Mouse (Mus musculus): ENCODE data around the gene Arl6. TPM values are rescaled to one million over a fixed set of nuclear protein-coding genes. Genes with fewer than 3 reads are reported as not detected.

Gene Arl6
- total and polyA plus RNA-seq, 3 experiments: 9.5 to 66.3 (median 64.3) TPM

DNA sequence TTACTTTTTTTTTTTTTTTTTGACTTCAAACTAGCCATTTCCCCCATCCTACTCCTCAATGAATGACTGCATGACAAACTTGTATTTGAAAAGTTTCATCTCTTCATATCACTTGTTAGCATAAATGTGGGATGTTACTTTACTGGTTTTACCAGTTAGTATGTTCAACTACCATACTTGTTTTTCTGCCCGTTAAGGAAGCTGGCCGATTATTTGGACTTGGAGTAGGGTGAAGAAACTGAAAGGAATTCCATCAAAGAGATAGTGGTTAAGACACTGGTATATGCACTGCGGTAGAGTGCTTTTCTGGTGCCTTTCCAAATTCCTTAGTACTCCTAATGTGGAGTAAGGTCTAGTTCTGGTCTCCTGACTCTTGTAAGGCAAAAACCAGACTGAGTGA is 794 bp upstream of the Arl6 start:
- H3K27me3 ChIP-seq (ENCODE audit: insufficient read depth, low read length): no peaks in the 10 kb centered on the region
- TF ChIP-seq GATA2 (IDR thresholded peaks at IDR 0.05; ENCODE audit: borderline replicate concordance, low read depth, low read length) (no peak), GATA1 (IDR thresholded peaks at IDR 0.05; ENCODE audit: borderline replicate concordance, low read length) (no peak), POLR2AphosphoS5 (IDR thresholded peaks at IDR 0.05; ENCODE audit: insufficient replicate concordance, low read depth, low read length) (no peak), TAL1 (conservative IDR thresholded peaks at IDR 0.05; ENCODE audit: low read depth, low read length) (no peak), CTCF (IDR thresholded peaks at IDR 0.05; ENCODE audit: low read depth, low read length) (no peak)
- no peaks in the 10 kb centered on the region for H3K36me3 ChIP-seq (replicated peaks)
- ATAC-seq (ENCODE audit: extremely low read depth, insufficient number of reproducible peaks, low FRiP score, poor library complexity, severe bottlenecking) (no peak), DNase-seq (ENCODE audit: low spot score) (no peak)
- H3K4me1 ChIP-seq (ENCODE audit: insufficient read depth, low read depth, low read length): peaks cover 25% of the 10 kb centered on the region
- no peak overlapping the region for H3K4me3 ChIP-seq (ENCODE audit: low read depth, low read length)
- no peaks in the 10 kb centered on the region for H3K9me3 ChIP-seq (replicated peaks)

DNA sequence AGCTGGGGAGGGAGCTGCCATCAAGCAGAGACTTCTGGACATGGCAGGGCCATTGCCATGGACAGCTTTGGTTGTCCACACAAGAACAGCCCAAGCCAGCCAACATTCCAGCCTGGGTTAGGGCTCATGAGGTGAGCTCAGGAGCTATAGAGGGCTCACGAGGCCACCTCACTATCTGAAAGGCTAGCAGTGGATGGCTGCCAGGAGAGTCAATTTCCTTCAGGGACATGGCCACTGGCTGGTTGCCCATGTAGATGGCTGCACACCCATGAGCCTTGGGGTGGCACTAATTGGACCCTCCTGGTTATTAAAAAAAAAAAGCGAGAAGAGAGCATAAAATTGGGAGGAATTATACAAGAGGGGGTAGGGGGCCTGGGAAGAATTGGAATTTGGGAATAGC is 4.6 kb downstream of the Arl6 start:
- no peak for ATAC-seq (ENCODE audit: extremely low read depth, insufficient number of reproducible peaks, low FRiP score, poor library complexity, severe bottlenecking)
- Histone ChIP-seq H3K27me3 (ENCODE audit: insufficient read depth, low read length) (no peaks in the 10 kb centered on the region), H3K9me3 (replicated peaks) (no peaks in the 10 kb centered on the region), H3K36me3 (replicated peaks) (peaks cover 22% of the 10 kb centered on the region), H3K4me1 (ENCODE audit: insufficient read depth, low read depth, low read length) (peaks cover 16% of the 10 kb centered on the region), H3K4me3 (ENCODE audit: low read depth, low read length) (no peak overlapping the region)
- no peak for DNase-seq (ENCODE audit: low spot score)
- TF ChIP-seq POLR2AphosphoS5 (IDR thresholded peaks at IDR 0.05; ENCODE audit: insufficient replicate concordance, low read depth, low read length): no peak

DNA sequence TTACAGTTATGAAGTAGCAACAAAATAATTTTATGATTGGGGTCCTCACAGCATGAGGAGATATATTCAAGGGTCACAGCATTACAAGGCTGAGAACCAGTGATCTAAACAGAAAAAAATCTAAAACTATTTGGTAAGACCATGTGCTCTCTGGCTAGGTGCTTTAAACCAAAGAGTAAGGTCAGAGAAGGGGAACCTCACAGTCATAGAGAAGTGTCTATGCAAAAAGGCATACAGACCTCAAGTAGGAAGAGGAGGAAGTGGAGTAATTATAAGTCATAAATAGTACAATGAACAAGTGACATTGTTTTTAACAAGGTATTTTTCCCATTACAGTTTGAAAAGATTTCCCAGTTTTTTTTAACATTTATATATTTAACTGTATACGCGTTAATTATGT is 17.6 kb downstream of the Arl6 start:
- Histone ChIP-seq H3K4me1 (ENCODE audit: insufficient read depth, low read depth, low read length) (no peaks in the 10 kb centered on the region), H3K9me3 (replicated peaks) (no peaks in the 10 kb centered on the region), H3K4me3 (ENCODE audit: low read depth, low read length) (no peak overlapping the region), H3K27me3 (ENCODE audit: insufficient read depth, low read length) (no peaks in the 10 kb centered on the region), H3K36me3 (replicated peaks) (peaks cover 22% of the 10 kb centered on the region)
- no peak for DNase-seq (ENCODE audit: low spot score)
- no peak for ATAC-seq (ENCODE audit: extremely low read depth, insufficient number of reproducible peaks, low FRiP score, poor library complexity, severe bottlenecking)
- TF ChIP-seq TAL1 (conservative IDR thresholded peaks at IDR 0.05; ENCODE audit: low read depth, low read length) (no peak), GATA1 (IDR thresholded peaks at IDR 0.05; ENCODE audit: borderline replicate concordance, low read length) (no peak), CTCF (IDR thresholded peaks at IDR 0.05; ENCODE audit: low read depth, low read length) (no peak), POLR2AphosphoS5 (IDR thresholded peaks at IDR 0.05; ENCODE audit: insufficient replicate concordance, low read depth, low read length) (no peak), GATA2 (IDR thresholded peaks at IDR 0.05; ENCODE audit: borderline replicate concordance, low read depth, low read length) (no peak)

DNA sequence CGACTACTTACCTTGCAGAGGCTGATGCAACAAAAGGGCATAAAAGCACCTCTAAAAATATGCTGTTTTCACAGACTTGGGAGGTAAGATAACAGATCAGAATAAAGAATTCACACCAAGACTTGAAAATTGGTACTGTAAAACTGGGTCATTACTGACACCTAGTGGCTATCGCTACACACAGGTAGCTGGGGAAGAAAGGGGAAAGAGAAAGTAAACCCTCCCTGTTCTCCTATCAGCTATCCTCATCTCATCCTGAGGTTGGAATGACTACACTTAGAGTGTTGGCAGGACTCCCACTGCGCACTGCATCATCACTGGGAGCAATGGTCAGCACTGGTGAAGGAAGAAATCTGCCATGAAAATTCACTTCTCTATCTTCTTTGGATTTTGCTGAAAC is 22.0 kb downstream of the Arl6 start:
- Histone ChIP-seq H3K36me3 (replicated peaks) (peaks cover 28% of the 10 kb centered on the region), H3K27me3 (ENCODE audit: insufficient read depth, low read length) (no peaks in the 10 kb centered on the region), H3K4me3 (ENCODE audit: low read depth, low read length) (no peak overlapping the region), H3K9me3 (replicated peaks) (no peaks in the 10 kb centered on the region), H3K4me1 (ENCODE audit: insufficient read depth, low read depth, low read length) (no peaks in the 10 kb centered on the region)
- ATAC-seq (ENCODE audit: extremely low read depth, insufficient number of reproducible peaks, low FRiP score, poor library complexity, severe bottlenecking) (peak; percentile 68), DNase-seq (ENCODE audit: low spot score) (no peak)
- TF ChIP-seq TAL1 (conservative IDR thresholded peaks at IDR 0.05; ENCODE audit: low read depth, low read length) (no peak), CTCF (IDR thresholded peaks at IDR 0.05; ENCODE audit: low read depth, low read length) (peak; percentile 15; the same call in 1 of the 2 replicates), GATA1 (IDR thresholded peaks at IDR 0.05; ENCODE audit: borderline replicate concordance, low read length) (no peak)

DNA sequence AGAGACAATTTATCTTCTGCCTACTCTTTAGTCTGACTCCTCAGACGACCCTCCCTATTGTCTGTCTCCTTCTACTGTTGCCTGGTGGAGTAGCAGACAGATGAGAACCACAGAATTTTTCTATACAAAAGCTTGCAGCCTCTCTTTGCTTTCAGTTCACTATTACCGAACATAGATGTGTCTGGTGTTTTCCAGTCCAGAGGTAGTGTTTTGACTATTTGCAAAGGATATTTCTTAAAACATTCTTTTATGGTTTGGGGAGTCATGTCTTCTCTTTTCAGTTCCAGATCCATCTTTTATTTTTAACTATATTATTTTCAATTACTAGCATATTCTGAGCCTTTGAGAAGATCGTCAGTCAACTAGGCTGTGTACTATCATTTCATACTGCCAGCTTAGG is 23.5 kb downstream of the Arl6 start:
- H3K4me3 ChIP-seq (ENCODE audit: low read depth, low read length): no peak overlapping the region
- ATAC-seq (ENCODE audit: extremely low read depth, insufficient number of reproducible peaks, low FRiP score, poor library complexity, severe bottlenecking): no peak

DNA sequence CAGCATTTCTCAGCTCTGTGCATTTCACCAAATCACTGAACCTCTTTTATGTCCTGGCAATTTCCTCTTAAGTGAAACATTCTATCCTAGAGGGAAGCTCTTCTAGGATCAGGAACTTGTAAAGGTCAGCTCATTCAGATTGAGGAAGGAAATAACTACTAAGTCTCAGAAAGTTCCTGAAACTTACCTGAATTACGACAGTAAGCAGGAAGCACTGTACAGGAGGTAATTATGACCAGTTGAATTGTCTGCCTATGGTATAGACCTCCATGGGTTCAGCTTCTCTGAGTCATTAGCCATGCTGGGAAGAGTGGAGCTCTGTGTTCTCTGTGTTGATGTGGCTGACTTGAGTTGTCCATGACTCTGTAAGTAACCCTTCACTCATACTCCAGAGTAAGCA is 28.4 kb downstream of the Arl6 start:
- DNase-seq (ENCODE audit: low spot score) (no peak), ATAC-seq (ENCODE audit: extremely low read depth, insufficient number of reproducible peaks, low FRiP score, poor library complexity, severe bottlenecking) (no peak)
- no peaks in the 10 kb centered on the region for H3K9me3 ChIP-seq (replicated peaks)
- H3K4me3 ChIP-seq (ENCODE audit: low read depth, low read length): no peak overlapping the region
- TF ChIP-seq CTCF (IDR thresholded peaks at IDR 0.05; ENCODE audit: low read depth, low read length) (no peak), POLR2AphosphoS5 (IDR thresholded peaks at IDR 0.05; ENCODE audit: insufficient replicate concordance, low read depth, low read length) (no peak), GATA2 (IDR thresholded peaks at IDR 0.05; ENCODE audit: borderline replicate concordance, low read depth, low read length) (no peak)
- H3K27me3 ChIP-seq (ENCODE audit: insufficient read depth, low read length): 0 out of 2 replicates have a peak, but pooled peaks cover 3% of the 10 kb centered on the region
- peaks cover 19% of the 10 kb centered on the region for H3K36me3 ChIP-seq (replicated peaks)
- H3K4me1 ChIP-seq (ENCODE audit: insufficient read depth, low read depth, low read length): no peaks in the 10 kb centered on the region

More for the DNA sequence above, 23.5 kb downstream of the Arl6 start:
- Histone ChIP-seq H3K36me3 (replicated peaks) (peaks cover 28% of the 10 kb centered on the region), H3K4me1 (ENCODE audit: insufficient read depth, low read depth, low read length) (no peaks in the 10 kb centered on the region), H3K9me3 (replicated peaks) (no peaks in the 10 kb centered on the region), H3K27me3 (ENCODE audit: insufficient read depth, low read length) (no peaks in the 10 kb centered on the region)
- DNase-seq (ENCODE audit: low spot score): no peak
- TF ChIP-seq GATA1 (IDR thresholded peaks at IDR 0.05; ENCODE audit: borderline replicate concordance, low read length) (no peak), CTCF (IDR thresholded peaks at IDR 0.05; ENCODE audit: low read depth, low read length) (no peak), POLR2AphosphoS5 (IDR thresholded peaks at IDR 0.05; ENCODE audit: insufficient replicate concordance, low read depth, low read length) (no peak), GATA2 (IDR thresholded peaks at IDR 0.05; ENCODE audit: borderline replicate concordance, low read depth, low read length) (no peak), TAL1 (conservative IDR thresholded peaks at IDR 0.05; ENCODE audit: low read depth, low read length) (no peak)

DNA sequence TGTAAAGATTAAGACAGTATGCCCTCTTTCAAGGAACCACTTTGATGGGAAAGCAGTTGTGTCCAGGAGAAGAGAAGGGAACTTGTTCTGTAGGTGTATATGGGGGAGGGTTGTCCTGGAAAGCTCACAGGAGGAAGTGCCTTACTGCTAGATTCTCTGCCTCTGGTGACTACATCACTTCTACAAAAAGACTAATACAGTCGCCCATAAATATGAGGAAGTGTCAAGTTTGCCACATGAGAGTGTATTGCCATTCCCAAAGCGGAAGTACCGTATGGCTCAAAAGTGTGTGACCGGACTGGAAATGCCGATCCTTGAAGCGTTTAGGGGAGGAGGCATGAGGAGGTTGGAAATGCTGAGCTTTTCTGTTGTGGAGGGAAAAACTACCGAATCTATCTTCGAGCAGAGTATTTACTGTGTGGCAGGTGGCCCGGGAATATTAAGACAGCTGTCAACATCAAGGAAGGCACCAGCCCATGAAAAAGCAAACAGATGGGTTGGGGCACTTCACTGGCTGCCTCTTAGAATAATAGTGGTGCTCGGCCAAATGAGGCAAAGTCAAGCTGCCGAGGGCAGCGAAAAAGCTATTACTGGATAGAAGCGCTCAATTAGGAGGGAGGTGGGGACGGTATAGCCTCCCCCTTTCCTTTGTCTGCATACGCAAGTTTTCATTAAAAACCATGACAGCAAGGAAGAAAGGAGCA is 35.0 kb downstream of the Arl6 start:
- H3K36me3 ChIP-seq (replicated peaks): no peaks in the 10 kb centered on the region
- DNase-seq (ENCODE audit: low spot score) (no peak), ATAC-seq (ENCODE audit: extremely low read depth, insufficient number of reproducible peaks, low FRiP score, poor library complexity, severe bottlenecking) (no peak)
- H3K4me1 ChIP-seq (ENCODE audit: insufficient read depth, low read depth, low read length): peaks cover 15% of the 10 kb centered on the region
- peaks cover 23% of the 10 kb centered on the region for H3K27me3 ChIP-seq (ENCODE audit: insufficient read depth, low read length)
- H3K9me3 ChIP-seq (replicated peaks): no peaks in the 10 kb centered on the region
- no peak overlapping the region for H3K4me3 ChIP-seq (ENCODE audit: low read depth, low read length)
- TF ChIP-seq CTCF (IDR thresholded peaks at IDR 0.05; ENCODE audit: low read depth, low read length): no peak
- TF ChIP-seq POLR2AphosphoS5 (IDR thresholded peaks at IDR 0.05; ENCODE audit: insufficient replicate concordance, low read depth, low read length): no peak
- TF ChIP-seq GATA2 (IDR thresholded peaks at IDR 0.05; ENCODE audit: borderline replicate concordance, low read depth, low read length): no peak
- no peak for TF ChIP-seq TAL1 (conservative IDR thresholded peaks at IDR 0.05; ENCODE audit: low read depth, low read length)
- TF ChIP-seq GATA1 (IDR thresholded peaks at IDR 0.05; ENCODE audit: borderline replicate concordance, low read length): no peak

Data from G1E (cell line).